Mouse (Mus musculus) ES-E14 (cell line): ENCODE measurements at regions not wholly inside any gene's neighbourhood (a gene's known extent, or its start where the extent isn't known, plus 50 kb on each side); places are given as distances from the start of the nearest gene placed in this dataset.

Experiments used
- HCFC1 ChIP-seq: IDR thresholded peaks from 2 replicates; pipeline ENCODE4 v1.6.1; 2012; ENCODE audit warnings: low read length, inconsistent platforms, borderline replicate concordance; ENCODE audit not compliant: insufficient read depth
- ZC3H11A ChIP-seq: IDR thresholded peaks from 2 replicates; pipeline ENCODE4 v1.6.1; 2012; ENCODE audit warnings: low read depth, mild to moderate bottlenecking, inconsistent platforms, low read length, borderline replicate concordance
- ZNF384 ChIP-seq: IDR thresholded peaks from 2 replicates; pipeline ENCODE4 v1.6.1; 2012; ENCODE audit warnings: low read depth, low read length, inconsistent platforms

- TF ChIP-seq ZC3H11A (no peak), HCFC1 (no peak), ZNF384 (no peak)
Measured at GRCm38 (mm10) chr7:136813691-136814325, 80.6 kb upstream of the Mgmt start.
